Mouse (Mus musculus) telencephalon, adult 2 months (tissue): ENCODE measurements around the gene 2700049A03Rik.

Experiments used
- DNase-seq: peaks from one replicate; pipeline ENCODE4 v3.0.0-alpha.2; 2011; ENCODE audit warnings: low read depth, low spot score

2700049A03Rik gene

GRCm38 (mm10) chr12:71183736-71184135 lies 47.1 kb downstream of the 2700049A03Rik start:
- no peak for DNase-seq

GRCm38 (mm10) chr12:71184396-71184795 lies 47.7 kb downstream of the 2700049A03Rik start:
- DNase-seq = no peak

- no peak for DNase-seq
Observed at GRCm38 (mm10) chr12:71192705-71193104, 56.1 kb downstream of the 2700049A03Rik start.

- DNase-seq = peak; percentile 17
Observed at GRCm38 (mm10) chr12:71197671-71198070, 61.0 kb downstream of the 2700049A03Rik start.

- no peak for DNase-seq
Observed at GRCm38 (mm10) chr12:71201753-71202152, 65.1 kb downstream of the 2700049A03Rik start.

GRCm38 (mm10) chr12:71204303-71204702 lies 67.7 kb downstream of the 2700049A03Rik start:
- no peak for DNase-seq

- no peak for DNase-seq
Observed at GRCm38 (mm10) chr12:71217191-71217590, 80.5 kb downstream of the 2700049A03Rik start.

- peak; percentile 18 for DNase-seq
Observed at GRCm38 (mm10) chr12:71217866-71218522, 81.3 kb downstream of the 2700049A03Rik start.

- no peak for DNase-seq
Observed at GRCm38 (mm10) chr12:71222761-71223160, 86.1 kb downstream of the 2700049A03Rik start.

GRCm38 (mm10) chr12:71227769-71228168 lies 91.1 kb downstream of the 2700049A03Rik start:
- DNase-seq = no peak

GRCm38 (mm10) chr12:71228925-71229649 lies 92.4 kb downstream of the 2700049A03Rik start:
- no peak for DNase-seq

GRCm38 (mm10) chr12:71231561-71231960 lies 94.9 kb downstream of the 2700049A03Rik start:
- no peak for DNase-seq

- DNase-seq = no peak
Observed at GRCm38 (mm10) chr12:71233426-71233825, 96.8 kb downstream of the 2700049A03Rik start.

- DNase-seq = no peak
Observed at GRCm38 (mm10) chr12:71237074-71237473, 100.4 kb downstream of the 2700049A03Rik start.

- no peak for DNase-seq
Observed at GRCm38 (mm10) chr12:71242791-71243190, 106.1 kb downstream of the 2700049A03Rik start.

- DNase-seq = no peak
Observed at GRCm38 (mm10) chr12:71244766-71245390, 108.2 kb downstream of the 2700049A03Rik start.

- DNase-seq = no peak
Observed at GRCm38 (mm10) chr12:71247191-71247590, 110.5 kb downstream of the 2700049A03Rik start.

GRCm38 (mm10) chr12:71249348-71249747 lies 112.7 kb downstream of the 2700049A03Rik start:
- peak; percentile 18 for DNase-seq

GRCm38 (mm10) chr12:71252509-71253167 lies 116.0 kb downstream of the 2700049A03Rik start:
- no peak for DNase-seq

- DNase-seq = no peak
Observed at GRCm38 (mm10) chr12:71254779-71255178, 118.1 kb downstream of the 2700049A03Rik start.

GRCm38 (mm10) chr12:71258196-71258920 lies 121.7 kb downstream of the 2700049A03Rik start:
- DNase-seq = no peak
